ENCODE assay signal across 8 mouse cellular contexts in genomic region chr3:105991653-105992283, GRCm38 (mm10). TPM values are rescaled to one million over a fixed set of nuclear protein-coding genes. Genes with fewer than 3 reads are reported as not detected.
DNase-seq lines count a peak whose midpoint lies in the region; ATAC-seq lines count a peak whose summit lies in the region.

No protein-coding gene starts in this region.

- no peaks in the 10 kb centered on the region for H3K27me3 ChIP-seq in liver, embryonic 11.5 days (replicated peaks; ENCODE audit: control insufficient read depth, insufficient read depth, low read length)
- no peaks in the 10 kb centered on the region for H3K27me3 ChIP-seq in midbrain, embryonic 15.5 days (replicated peaks)

- 25% methylated on average over 4 of the region's 4 CpGs for WGBS in liver, embryonic 11.5 days
- WGBS in midbrain, embryonic 15.5 days, result 29% methylated on average over 4 of the region's 4 CpGs

- H3K9me3 ChIP-seq in liver, embryonic 11.5 days (ENCODE audit: control insufficient read depth, low read length), result no peaks in the 10 kb centered on the region
- no peaks in the 10 kb centered on the region for H3K9me3 ChIP-seq in midbrain, embryonic 15.5 days

- H3K27ac ChIP-seq in liver, embryonic 11.5 days (ENCODE audit: low read depth, low read length), result no peak overlapping the region
- no peak overlapping the region for H3K27ac ChIP-seq in midbrain, embryonic 15.5 days

- ATAC-seq in liver, embryonic 11.5 days (replicated peaks; ENCODE audit: low FRiP score), result no peak
- peak; percentile 75 for ATAC-seq in midbrain, embryonic 15.5 days (replicated peaks)
- no peak; the same call in 1 of the 2 replicates for ATAC-seq in erythroblast, adult 5-6 weeks (replicated peaks; ENCODE audit: low FRiP score, poor library complexity, severe bottlenecking)

- intact Hi-C loops in gastrocnemius, postnatal 14 days (cut with DNase I; ENCODE audit: low total_unique reads), result loop anchor here (5.0 kb wide), 1 partner anchor 456 kb away; no protein-coding TSS in a partner anchor

- no peak overlapping the region for H3K4me2 ChIP-seq in liver, embryonic 11.5 days
- H3K4me2 ChIP-seq in midbrain, embryonic 15.5 days, result no peak overlapping the region

- peak; percentile 28 for DNase-seq in liver
- no peak for DNase-seq in liver, embryonic 11.5 days (ENCODE audit: low spot score)
- peak; percentile 46 for DNase-seq in MN1 (ENCODE audit: low spot score)
- DNase-seq in cerebellum, adult 11 months, result peak; percentile 33
- peak; percentile 28 for DNase-seq in gastrocnemius, postnatal 14 days
- peak; percentile 16 for DNase-seq in left cerebral cortex, adult 11 months (ENCODE audit: low spot score)

- H3K4me3 ChIP-seq in liver, embryonic 11.5 days (ENCODE audit: low read depth, low read length), result no peak overlapping the region
- no peak overlapping the region for H3K4me3 ChIP-seq in midbrain, embryonic 15.5 days

- H3K9ac ChIP-seq in liver, embryonic 11.5 days (ENCODE audit: low read depth, low read length), result no peak overlapping the region
- H3K9ac ChIP-seq in midbrain, embryonic 15.5 days, result no peak overlapping the region

- no peaks in the 10 kb centered on the region for H3K4me1 ChIP-seq in liver, embryonic 11.5 days (replicated peaks; ENCODE audit: control insufficient read depth, insufficient read depth, low read length)
- no peaks in the 10 kb centered on the region for H3K4me1 ChIP-seq in midbrain, embryonic 15.5 days

- H3K36me3 ChIP-seq in liver, embryonic 11.5 days (ENCODE audit: control insufficient read depth, insufficient read depth, low read length), result no peaks in the 10 kb centered on the region
- no peaks in the 10 kb centered on the region for H3K36me3 ChIP-seq in midbrain, embryonic 15.5 days (replicated peaks)

RNA-seq across cellular contexts. Expression of gene Ovgp1, which starts 18.3 kb away (rescaled TPM):
- 1.0 and 1.7 TPM in 2 replicates for polyA plus RNA-seq in liver, embryonic 11.5 days (2014; fragmentation: Nextera tagmentation; extraction: Ambion mirVana)
- total RNA-seq in gastrocnemius, postnatal 14 days (2021), result under 1 TPM; 0.60 to 0.86 TPM
- polyA plus RNA-seq in midbrain, embryonic 15.5 days (2015; fragmentation: Nextera tagmentation; extraction: Ambion mirVana), result 4.5 and 6.1 TPM in 2 replicates
- 4.4 and 21.9 TPM in 2 replicates for total RNA-seq in erythroblast, adult 5-6 weeks (2015; ENCODE audit: low replicate concordance)
- total RNA-seq in erythroblast, adult 5-6 weeks (2017; ENCODE audit: low replicate concordance), result 31.0 and 38.5 TPM in 2 replicates

RNA-seq across cellular contexts. Expression of gene Pifo, which starts 22.7 kb away (rescaled TPM):
- not detected in 2 replicates for polyA plus RNA-seq in liver, embryonic 11.5 days (2014; fragmentation: Nextera tagmentation; extraction: Ambion mirVana)
- not detected for total RNA-seq in gastrocnemius, postnatal 14 days (2021)
- polyA plus RNA-seq in midbrain, embryonic 15.5 days (2015; fragmentation: Nextera tagmentation; extraction: Ambion mirVana), result 6.1 and 6.2 TPM in 2 replicates
- not detected in 2 replicates for total RNA-seq in erythroblast, adult 5-6 weeks (2015; ENCODE audit: low replicate concordance)
- total RNA-seq in erythroblast, adult 5-6 weeks (2017; ENCODE audit: low replicate concordance), result not detected in 2 replicates

RNA-seq across cellular contexts. Expression of gene Atp5f1, which starts 31.9 kb away (rescaled TPM):
- polyA plus RNA-seq in liver, embryonic 11.5 days (2014; fragmentation: Nextera tagmentation; extraction: Ambion mirVana), result 499 and 512 TPM in 2 replicates
- total RNA-seq in gastrocnemius, postnatal 14 days (2021), result 100 to 1,000 TPM; 598 to 698 TPM
- 486 and 492 TPM in 2 replicates for polyA plus RNA-seq in midbrain, embryonic 15.5 days (2015; fragmentation: Nextera tagmentation; extraction: Ambion mirVana)
- 159 and 191 TPM in 2 replicates for total RNA-seq in erythroblast, adult 5-6 weeks (2015; ENCODE audit: low replicate concordance)
- 268 and 302 TPM in 2 replicates for total RNA-seq in erythroblast, adult 5-6 weeks (2017; ENCODE audit: low replicate concordance)

RNA-seq across cellular contexts. Expression of gene Wdr77, which starts 32.6 kb away (rescaled TPM):
- polyA plus RNA-seq in liver, embryonic 11.5 days (2014; fragmentation: Nextera tagmentation; extraction: Ambion mirVana), result 154 and 167 TPM in 2 replicates
- 10 to 100 TPM; 30.2 to 38.2 TPM for total RNA-seq in gastrocnemius, postnatal 14 days (2021)
- 100 and 101 TPM in 2 replicates for polyA plus RNA-seq in midbrain, embryonic 15.5 days (2015; fragmentation: Nextera tagmentation; extraction: Ambion mirVana)
- 14.6 and 17.9 TPM in 2 replicates for total RNA-seq in erythroblast, adult 5-6 weeks (2015; ENCODE audit: low replicate concordance)
- total RNA-seq in erythroblast, adult 5-6 weeks (2017; ENCODE audit: low replicate concordance), result 10.5 and 11.4 TPM in 2 replicates

RNA-seq across cellular contexts. Expression of gene Chil5, which starts 40.8 kb away (rescaled TPM):
- not detected in 2 replicates for polyA plus RNA-seq in liver, embryonic 11.5 days (2014; fragmentation: Nextera tagmentation; extraction: Ambion mirVana)
- under 1 TPM in 1 of 2 experiments, not detected in 1; 0.29 TPM for total RNA-seq in gastrocnemius, postnatal 14 days (2021)
- 0.22 TPM in 1 of 2 replicates, not detected in the other for polyA plus RNA-seq in midbrain, embryonic 15.5 days (2015; fragmentation: Nextera tagmentation; extraction: Ambion mirVana)
- 4.6 TPM in 1 of 2 replicates, not detected in the other for total RNA-seq in erythroblast, adult 5-6 weeks (2015; ENCODE audit: low replicate concordance)
- 1.5 and 1.7 TPM in 2 replicates for total RNA-seq in erythroblast, adult 5-6 weeks (2017; ENCODE audit: low replicate concordance)
